Mouse (Mus musculus) activated CD4-positive, CD25-positive, alpha-beta regulatory T cell, adult 9 weeks (primary cell): ENCODE results near the gene Eefsec. TPM values are rescaled to one million over a fixed set of nuclear protein-coding genes. Genes with fewer than 3 reads are reported as not detected.

Experiments used
- polyA plus RNA-seq: library from polyadenylated mRNA; unstranded; fragments of 100-300 nt; shearing (Covaris generic); gene quantifications from one replicate; pipeline ENCODE4 v1.2.1, GENCODE M21; 2017

The Eefsec gene
- polyA plus RNA-seq = 43.0 TPM

GRCm38 (mm10) chr6:88446063-88447002 is at the start of gene Eefsec:
Gene Eefsec, minus strand, starts transcription at chr6:88446539.

GRCm38 (mm10) chr6:88465181-88465920 is 19.0 kb upstream of the Eefsec start, which contains the start of gene Ruvbl1:
Gene Ruvbl1, plus strand, starts transcription at chr6:88465409.

GRCm38 (mm10) chr6:88221968-88222367 is 224.4 kb downstream of the Eefsec start, which contains the start of gene Dnajb8:
Gene Dnajb8, plus strand, starts transcription at chr6:88222268.

Other genes starting within 250 kb of the Eefsec start
- not detected for gene Dnajb8, start 224.3 kb downstream of the Eefsec start, polyA plus RNA-seq
- gene Ruvbl1, start 18.9 kb upstream of the Eefsec start, polyA plus RNA-seq = 85.2 TPM
- gene Sec61a1, start 72.4 kb upstream of the Eefsec start, polyA plus RNA-seq = 258 TPM
- not detected for gene Kbtbd12, start 191.4 kb upstream of the Eefsec start, polyA plus RNA-seq